Mouse (Mus musculus): ENCODE measurements around the gene Gm20878.
"Not testable (repeated sequence)": the region's sequence is repeated elsewhere in the genome, so short reads cannot be mapped to it uniquely, and the experiment has no call there.

Gm20878 gene

GRCm38 (mm10) chr4:41941272-41941671, at the start of gene Gm20878:
TSS of gene Gm20878 (plus strand) at chr4:41941572.
- DNase-seq (ENCODE audit: low read depth): not testable (repeated sequence)

GRCm38 (mm10) chr4:41903310-41903709, 38.1 kb upstream of the Gm20878 start, which contains the start of gene Gm21541:
TSS of gene Gm21541 (plus strand) at chr4:41903610.
- not testable (repeated sequence) for DNase-seq (ENCODE audit: low read depth)

GRCm38 (mm10) chr4:41965758-41966157, 24.4 kb downstream of the Gm20878 start, which contains the start of gene Fam205a4:
TSS of gene Fam205a4 (plus strand) at chr4:41966058.
- DNase-seq (ENCODE audit: low read depth): not testable (repeated sequence)

All from c-Kit-positive CD71-negative TER-119-negative erythroid progenitor cells, embryonic 14.5 days (primary cell).